Mouse (Mus musculus) left cerebral cortex, postnatal 25 days (tissue): ENCODE measurements around the gene Cyp2c65. TPM values are rescaled to one million over a fixed set of nuclear protein-coding genes. Genes with fewer than 3 reads are reported as not detected.
"Not testable (repeated sequence)": the region's sequence is repeated elsewhere in the genome, so short reads cannot be mapped to it uniquely, and the experiment has no call there.

Source experiments
- DNase-seq, 2 experiments: peaks; one replicate each; pipeline ENCODE4 v3.0.0; 2022; ENCODE audit warnings: low spot score in 2 of 2, mixed read lengths in 1 of 2
- intact Hi-C: fragments of 180-260 bp; cut with DNase I; formaldehyde crosslinking; loops from one replicate; pipeline ENCODE4 v1.15.1; 2025
- total RNA-seq, 2 experiments: library from RNA; stranded (reverse); gene quantifications; 2 replicates each; pipeline ENCODE4 v1.2.3; 2021

Gene Cyp2c65
- total RNA-seq: under 1 TPM in 1 of 2 experiments, not detected in 1; 0.25 TPM

DNA sequence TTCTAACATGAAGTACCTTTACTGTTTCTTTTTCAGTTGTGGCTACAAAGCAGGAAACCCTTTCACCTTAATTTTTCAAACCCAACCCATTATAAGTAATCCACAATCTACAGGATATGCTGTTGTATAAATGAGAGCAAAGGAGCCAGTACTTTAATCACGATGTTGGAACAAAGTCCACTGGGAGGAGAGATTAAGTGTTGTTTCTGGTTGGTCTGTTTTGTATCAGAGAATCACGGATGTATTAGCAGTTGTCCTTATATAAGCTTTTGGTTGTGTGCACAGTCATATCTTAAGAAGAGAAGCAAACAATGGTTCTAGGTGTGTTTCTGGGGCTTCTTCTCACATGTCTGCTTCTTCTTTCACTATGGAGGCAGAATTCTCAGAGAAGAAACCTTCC, at the start of gene Cyp2c65:
Cyp2c65 (plus strand) TSS at position 297 of the 400 bp plus-strand sequence.
- no peak for DNase-seq
- intact Hi-C loops: no loop called here

DNA sequence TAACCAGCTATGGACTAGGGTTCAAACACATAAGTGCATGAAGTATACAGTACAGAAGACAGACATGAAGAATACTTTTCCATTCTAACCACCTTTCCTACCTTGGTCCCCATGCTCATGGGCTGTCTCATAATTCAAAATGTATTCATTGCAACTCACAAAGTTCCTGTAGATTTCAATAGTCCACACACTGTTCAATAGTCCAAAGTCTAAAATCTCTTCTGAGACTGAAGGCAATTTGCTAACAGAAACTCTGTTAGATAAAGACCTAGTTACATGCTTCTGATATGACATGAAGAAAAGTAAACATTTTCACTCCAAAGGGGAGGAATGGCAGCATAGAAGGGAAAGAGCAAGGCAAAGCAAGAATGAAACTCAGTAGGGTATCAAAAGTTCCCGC, 2.9 kb upstream of the Cyp2c65 start:
- intact Hi-C loops: no loop called here
- DNase-seq: no peak

DNA sequence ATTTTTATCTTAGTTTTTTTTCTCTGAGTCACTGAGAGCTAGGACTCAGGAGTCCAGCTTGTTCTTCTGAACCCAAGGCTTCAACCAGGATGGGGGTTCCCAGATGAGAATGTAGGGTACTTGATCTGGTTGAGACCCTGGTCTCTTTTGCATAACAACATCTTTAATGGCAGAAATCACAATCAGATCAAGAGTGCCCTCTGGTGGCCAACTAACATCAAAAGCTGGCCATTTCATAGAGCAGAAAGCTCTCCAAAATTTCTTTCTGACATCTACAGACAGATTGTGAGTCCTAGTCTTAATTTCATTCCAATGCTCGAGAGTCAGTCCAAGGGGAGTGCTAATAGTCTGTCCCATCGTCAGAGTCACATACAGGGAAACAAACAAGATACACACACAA, 38.0 kb downstream of the Cyp2c65 start:
- DNase-seq, intact Hi-C loops: not testable (repeated sequence)

DNA sequence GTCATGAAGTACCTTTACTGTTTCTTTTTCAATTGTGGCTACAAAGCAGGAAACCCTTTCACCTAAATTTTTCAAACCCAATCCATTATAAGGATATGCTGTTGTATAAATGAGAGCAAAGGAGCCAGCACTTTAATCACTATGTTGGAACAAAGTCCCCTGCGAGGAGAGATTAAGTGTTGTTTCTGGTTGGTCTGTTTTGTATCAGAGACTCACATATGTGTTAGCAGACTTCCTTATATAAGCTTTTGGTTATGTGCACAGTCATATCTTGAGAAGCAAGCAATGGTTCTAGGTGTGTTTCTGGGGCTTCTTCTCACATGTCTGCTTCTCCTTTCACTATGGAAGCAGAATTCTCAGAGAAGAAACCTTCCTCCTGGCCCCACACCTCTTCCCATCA, 52.8 kb downstream of the Cyp2c65 start, which contains the start of gene Cyp2c66:
Cyp2c66 (plus strand) TSS at position 255 of the 400 bp plus-strand sequence.
- DNase-seq: no peak
- intact Hi-C loops: no loop called here

Other genes starting within 250 kb of the Cyp2c65 start
- gene Noc3l, start 241.8 kb upstream of the Cyp2c65 start, total RNA-seq: 10 to 100 TPM; 12.1 to 13.3 TPM
- 10 to 100 TPM; 11.4 to 12.8 TPM for gene Tbc1d12, start 224.4 kb upstream of the Cyp2c65 start, total RNA-seq
- gene Hells, start 130.1 kb upstream of the Cyp2c65 start, total RNA-seq: 1 to 10 TPM; 4.1 to 4.8 TPM
- gene Cyp2c55, start 54.0 kb upstream of the Cyp2c65 start, total RNA-seq: under 1 TPM; 0.23 to 0.48 TPM
- not detected for gene Cyp2c66, start 52.9 kb downstream of the Cyp2c65 start, total RNA-seq
- gene Cyp2c29, start 208.4 kb downstream of the Cyp2c65 start, total RNA-seq: not detected